Mouse (Mus musculus): ENCODE data around the gene Dmgdh. TPM values are rescaled to one million over a fixed set of nuclear protein-coding genes. Genes with fewer than 3 reads are reported as not detected.

The Dmgdh gene
- total RNA-seq, 2 experiments from 2014 or later, result 0.58 to 0.87 TPM

DNA sequence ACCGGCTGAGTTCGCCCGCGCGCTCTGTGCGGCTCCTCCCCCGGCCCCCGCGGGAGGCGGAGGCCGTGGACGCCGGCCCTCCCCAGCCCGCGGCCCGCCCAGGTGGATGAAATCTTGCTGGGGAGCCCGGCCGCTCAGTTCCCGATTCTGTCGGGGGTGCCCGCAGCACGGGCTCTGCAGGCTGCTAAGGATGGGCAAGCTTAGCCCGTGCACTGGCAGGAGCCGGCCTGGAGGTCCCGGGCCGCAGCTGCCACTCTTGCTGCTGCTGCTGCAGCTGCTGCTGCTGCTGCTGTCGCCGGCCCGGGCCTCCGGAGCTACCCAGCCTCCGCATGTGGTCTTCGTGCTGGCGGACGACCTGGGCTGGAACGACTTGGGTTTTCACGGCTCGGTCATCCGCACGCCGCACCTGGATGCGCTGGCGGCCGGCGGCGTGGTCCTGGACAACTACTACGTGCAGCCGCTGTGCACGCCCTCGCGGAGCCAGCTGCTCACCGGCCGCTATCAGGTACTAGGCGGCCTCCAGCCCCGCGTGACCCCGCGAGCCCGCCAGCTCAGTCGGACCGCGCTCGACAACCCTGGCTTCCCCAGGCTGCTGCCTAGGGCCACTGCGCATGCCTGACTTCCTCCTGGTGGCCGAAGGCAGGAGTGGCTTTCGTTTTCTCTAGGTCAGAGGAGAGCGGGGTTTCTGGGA is 97.5 kb downstream of the Dmgdh start, which contains the start of gene Arsb:
Arsb (plus strand) TSS at position 43 of the 691 bp plus-strand sequence.
- DNase-seq (ENCODE audit: low spot score in 2 of 2), result peak; percentile 73 to 83

DNA sequence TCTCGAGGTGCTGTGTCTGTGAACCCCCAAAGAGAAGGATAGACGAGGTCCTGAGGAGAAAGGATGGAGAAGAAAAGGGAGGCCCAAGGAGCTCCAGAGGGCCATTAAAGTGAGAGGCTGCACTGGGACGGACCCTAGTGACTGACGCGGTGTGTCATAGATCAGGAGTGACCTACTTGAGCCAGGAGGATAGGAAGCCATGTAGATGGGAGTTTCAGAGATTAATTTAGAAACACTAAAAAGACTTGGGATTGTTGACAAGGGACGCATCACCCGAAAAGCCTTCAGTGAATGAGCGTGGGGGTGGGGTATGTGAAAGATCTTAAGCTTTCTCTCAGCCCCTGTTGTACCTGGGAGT is 98.0 kb downstream of the Dmgdh start:
- DNase-seq (ENCODE audit: low spot score in 2 of 2), result no peak

DNA sequence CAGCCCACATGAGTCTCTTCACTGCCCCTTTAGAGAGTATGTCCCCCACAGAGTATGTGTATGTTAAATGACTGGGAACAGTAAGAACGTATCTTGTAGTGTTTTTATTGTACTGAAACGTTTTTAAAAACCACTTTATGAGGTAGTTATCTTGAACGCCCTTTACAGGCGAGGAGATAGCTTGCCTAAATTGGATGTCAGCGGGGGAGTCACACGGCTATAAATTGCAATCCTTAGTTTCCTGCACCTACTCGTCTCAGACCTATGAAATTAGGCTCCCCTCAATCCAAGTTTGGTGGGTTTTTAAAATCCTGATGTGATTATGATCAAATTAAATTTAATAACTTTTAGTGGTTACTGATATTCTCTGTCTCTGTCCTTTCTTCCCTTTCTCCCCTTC is 98.6 kb downstream of the Dmgdh start:
- no peak for DNase-seq (ENCODE audit: low spot score in 2 of 2)

DNA sequence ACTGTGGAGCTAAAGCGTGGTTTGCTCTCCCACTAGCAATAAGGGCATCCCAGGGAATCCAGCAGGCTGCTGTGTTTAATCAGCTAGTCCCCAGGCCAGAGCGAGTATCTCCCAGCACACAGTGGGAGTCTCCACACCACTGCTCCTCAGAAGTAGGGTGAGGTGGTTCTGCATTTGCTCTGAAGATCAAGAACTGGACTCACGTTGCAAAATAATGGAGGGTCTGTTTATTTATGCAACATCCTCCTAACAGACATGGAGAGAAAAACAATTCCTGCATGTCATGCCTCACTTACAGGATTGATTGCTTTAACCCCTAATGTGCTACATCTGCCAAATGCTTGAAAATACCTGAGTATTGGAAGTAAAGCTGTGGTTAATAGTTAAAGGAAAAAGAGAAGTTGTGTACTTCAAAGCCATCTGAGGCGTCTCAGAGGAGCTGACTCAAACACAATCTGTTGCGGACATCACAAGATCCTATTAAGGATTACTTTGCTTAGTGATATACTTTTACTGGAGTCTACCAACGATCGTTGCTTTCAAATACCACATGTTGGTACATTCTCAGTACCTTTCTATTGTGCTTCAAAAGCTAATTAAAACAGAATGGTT is 99.6 kb downstream of the Dmgdh start:
- DNase-seq (ENCODE audit: low spot score in 2 of 2), result no peak

DNA sequence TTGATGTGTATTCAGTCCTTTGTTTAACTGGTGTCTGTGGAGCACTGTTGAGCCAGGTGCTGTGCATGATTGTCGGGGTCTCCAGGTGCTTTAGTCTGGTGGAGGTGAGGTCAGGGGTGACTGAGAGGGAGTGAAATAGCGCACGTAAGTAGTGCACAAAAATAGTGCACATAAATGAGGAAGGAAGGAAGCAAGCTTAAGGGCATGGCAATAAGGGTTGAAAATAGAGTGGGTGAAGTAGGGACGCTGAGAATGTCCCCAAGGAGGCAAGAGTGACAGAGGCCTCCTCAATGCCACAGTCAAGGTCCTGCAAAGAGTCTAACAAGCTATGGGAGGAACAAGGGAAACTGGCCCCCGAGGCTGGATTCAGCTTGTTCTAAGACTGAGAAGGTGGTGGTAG is 108.6 kb downstream of the Dmgdh start:
- no peak for DNase-seq (ENCODE audit: low spot score in 2 of 2)

DNA sequence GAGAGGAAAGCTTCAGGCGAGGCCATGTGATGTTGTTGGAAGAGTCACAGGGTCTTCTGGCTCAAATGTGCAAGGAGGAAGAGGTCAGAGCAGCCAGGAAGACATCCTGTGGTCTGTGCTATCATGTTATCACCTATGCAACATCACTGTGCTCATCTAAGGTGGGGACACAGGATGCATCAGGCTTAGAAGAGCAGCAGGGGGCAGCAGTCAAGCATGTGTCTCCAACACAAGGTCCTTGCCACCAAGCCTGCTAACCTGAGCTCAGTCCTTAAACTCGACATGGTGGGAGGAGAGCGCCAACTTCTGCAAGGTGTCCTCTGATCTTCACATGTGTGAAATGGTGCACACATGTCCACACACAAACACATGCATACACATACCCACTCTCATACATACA is 111.1 kb downstream of the Dmgdh start:
- no peak for DNase-seq (ENCODE audit: low spot score in 2 of 2)

DNA sequence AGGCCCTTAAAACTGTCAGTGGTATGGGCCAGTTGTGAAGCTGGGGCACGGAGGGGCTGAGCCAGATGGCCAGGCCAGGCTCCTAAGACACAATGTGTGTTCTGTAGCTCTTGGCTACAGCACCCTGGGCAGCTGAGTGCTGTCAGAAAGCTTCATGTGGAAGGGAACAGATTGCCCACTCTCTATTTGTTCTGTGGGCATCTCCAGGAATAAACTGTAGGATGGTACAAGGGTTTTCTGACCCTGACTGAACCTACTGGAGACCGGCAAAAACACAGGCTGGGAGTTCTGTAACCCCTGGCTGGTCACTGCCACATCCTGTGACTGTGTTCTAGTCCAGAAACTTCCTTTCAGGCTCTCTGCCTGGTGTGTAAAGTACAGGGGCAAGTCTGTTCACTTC is 111.8 kb downstream of the Dmgdh start:
- DNase-seq (ENCODE audit: low spot score in 2 of 2), result peak; percentile 45 to 51

DNA sequence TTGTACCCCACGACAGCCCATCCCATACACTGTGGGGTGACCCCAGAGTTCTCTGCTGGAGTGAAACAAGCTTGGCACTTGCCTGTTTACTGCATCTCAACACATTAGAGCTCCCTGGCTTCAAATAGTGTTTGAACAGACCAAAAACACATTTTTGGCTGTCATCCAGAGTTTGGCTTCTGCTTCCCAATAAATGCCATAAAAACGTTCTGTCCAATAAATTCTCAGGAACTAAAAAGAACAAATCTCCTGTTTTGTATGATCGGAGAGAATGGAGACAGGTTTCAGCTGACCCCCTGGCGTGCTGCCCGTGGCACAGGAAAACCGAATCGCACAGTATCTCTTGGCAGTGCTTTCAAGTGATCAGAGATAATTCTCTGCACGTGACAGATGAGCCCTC is 113.4 kb downstream of the Dmgdh start:
- DNase-seq (ENCODE audit: low spot score in 2 of 2), result peak; percentile 79 to 81

DNA sequence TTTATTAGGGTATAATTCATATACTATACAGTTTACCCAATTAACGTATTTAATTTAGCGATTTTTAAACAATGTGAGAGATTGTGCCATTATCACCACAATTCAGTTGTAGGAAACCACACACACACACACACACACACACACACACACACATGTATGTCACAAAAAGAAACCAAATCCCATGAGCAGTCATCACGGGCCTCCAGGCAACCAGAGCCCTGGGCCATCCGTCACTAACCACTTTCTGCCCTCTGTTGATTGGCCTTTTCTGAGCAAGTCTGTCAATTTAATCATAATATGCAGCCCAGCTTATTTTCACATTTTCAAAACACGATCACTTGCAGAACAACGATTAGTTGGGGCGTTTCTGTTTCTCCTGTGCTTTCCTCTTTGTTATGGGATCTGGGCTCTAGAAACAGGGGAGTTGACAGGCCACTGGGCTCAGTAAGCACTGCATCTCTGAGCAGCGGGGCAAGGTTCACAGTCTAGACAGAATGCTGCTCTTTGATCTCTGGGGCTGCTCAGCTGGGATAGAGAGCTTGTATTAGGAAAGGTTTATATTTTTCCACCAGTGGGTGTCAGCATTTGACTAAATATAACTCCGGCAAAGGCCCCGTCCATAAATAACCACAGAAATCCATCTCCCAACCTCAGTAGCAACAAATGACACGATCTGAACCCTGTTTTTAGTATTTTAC is 118.9 kb downstream of the Dmgdh start:
- DNase-seq (ENCODE audit: low spot score in 2 of 2), result no peak

DNA sequence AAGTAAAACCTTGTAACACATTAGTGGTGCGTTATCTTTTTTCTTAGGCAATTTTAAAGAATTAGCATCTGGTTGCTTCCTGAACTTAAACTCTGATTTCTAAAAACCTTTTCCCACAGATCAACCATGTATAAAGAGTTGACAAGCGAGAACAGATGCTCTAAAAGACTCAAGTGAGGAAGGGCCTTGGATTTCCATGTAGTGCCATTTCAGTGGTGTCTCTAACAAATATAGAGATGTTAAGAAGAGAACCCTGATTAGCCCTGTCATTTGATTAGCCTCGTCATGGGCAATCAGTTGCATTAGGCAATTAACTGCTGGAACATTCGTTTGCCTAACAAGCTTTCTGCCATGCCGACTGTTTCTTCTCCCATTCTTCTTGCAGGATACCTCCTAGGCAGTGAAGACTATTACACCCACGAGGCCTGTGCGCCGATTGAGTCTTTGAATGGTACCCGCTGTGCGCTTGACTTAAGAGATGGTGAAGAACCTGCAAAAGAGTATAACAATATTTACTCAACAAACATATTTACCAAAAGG is 119.5 kb downstream of the Dmgdh start:
- no peak for DNase-seq (ENCODE audit: low spot score in 2 of 2)

DNA sequence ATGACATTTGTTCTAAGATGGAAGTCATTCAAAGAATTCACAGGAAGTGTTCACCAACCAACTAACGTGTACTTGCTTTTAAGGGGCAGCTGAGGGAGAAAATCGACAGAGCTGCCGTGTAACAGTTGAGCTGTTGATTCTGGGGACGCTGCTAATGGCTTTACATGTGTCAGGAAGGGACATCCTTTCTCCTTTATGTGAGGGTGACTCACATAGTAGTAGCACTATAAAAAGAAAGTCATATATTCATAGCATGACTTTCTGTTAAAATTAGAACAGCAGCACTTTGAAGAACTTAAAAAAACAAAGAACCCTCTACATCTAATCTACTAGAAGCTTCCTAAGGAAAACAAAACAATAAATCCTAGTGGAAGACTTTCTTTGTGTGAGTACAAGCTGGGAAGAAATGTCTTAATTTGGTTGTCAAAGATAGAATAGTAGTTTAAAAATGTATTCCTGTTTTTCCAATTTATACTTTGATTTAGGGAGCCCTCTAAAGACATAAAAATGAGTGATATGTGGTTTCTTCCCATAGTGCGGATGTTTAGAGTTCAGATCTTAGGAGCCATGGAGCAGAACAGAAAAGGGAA is 122.9 kb downstream of the Dmgdh start:
- no peak for DNase-seq (ENCODE audit: low spot score in 2 of 2)

Small RNA genes within 50 kb of the gene (microRNA-seq; reads per million reads assigned to microRNA genes)
- 0 reads per million in 2 experiments for gene Mir5624

Other genes with a start within 250 kb of the Dmgdh start
- gene Jmy, start 174.6 kb upstream of the Dmgdh start, total RNA-seq (2021), result 10 to 100 TPM; 35.4 to 41.6 TPM
- gene Bhmt, start 36.5 kb upstream of the Dmgdh start, total RNA-seq (2021), result not detected
- gene Bhmt2, start 131 bp upstream of the Dmgdh start, total RNA-seq (2021), result under 1 TPM; 0.22 to 0.37 TPM
- gene Arsb, start 97.2 kb downstream of the Dmgdh start, total RNA-seq (2021), result 10 to 100 TPM; 78.8 to 84.6 TPM

Data from layer of hippocampus, postnatal 10 days (tissue).